7 mouse cellular contexts compared by ENCODE assay signal in the genomic region with DNA sequence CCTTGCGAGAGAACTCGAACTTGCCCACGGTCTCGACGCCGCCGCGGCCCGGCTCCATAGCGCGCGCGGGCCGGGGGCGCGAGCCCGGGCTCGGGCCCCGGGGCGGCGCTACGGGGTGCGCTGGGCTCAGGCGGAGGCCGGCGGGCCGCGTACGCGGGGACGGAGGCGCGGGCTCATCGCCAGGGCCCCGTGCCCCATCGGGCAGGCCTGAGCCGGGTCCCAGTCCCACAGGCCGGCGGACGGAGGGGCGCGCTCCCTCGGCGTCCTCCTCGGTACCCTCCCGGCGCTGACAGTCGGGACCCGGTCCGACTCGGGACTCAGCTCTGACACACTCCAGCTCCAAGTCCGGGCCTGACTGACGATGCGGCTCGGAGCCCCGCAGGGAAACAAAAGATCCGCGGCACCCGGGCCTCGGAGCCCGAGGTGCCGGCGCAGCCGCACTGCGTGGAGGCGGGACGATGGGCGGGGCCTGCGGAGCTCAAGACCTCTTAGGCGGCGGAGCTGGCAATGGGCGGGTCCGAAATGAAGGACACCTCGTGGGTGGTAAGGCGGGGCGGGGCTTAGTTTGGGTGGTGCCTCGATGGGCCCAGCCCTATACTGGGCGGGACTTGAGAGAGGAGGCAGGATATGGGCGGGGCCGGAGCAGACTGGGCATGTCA. TPM values are rescaled to one million over a fixed set of nuclear protein-coding genes. Genes with fewer than 3 reads are reported as not detected.
A peak's percentile ranks its signal among the peaks of the same experiment; 100 is the strongest.
DNase-seq lines count a peak whose midpoint lies in the region; ATAC-seq lines count a peak whose summit lies in the region.

A gene (minus strand): TSS at position 431 of the 659 bp plus-strand sequence.

- peak within 1 kb of the TSS; percentile 97 for H3K4me2 ChIP-seq in intestine, embryonic 16.5 days (ENCODE audit: low read depth, low read length)
- peak within 1 kb of the TSS; percentile 99 for H3K4me2 ChIP-seq in midbrain, embryonic 11.5 days

- peak; percentile 93 for ATAC-seq in intestine, embryonic 16.5 days
- ATAC-seq in midbrain, embryonic 11.5 days (ENCODE audit: low FRiP score) = peak; percentile 96

- no peaks in the 10 kb centered on the region for H3K9me3 ChIP-seq in intestine, embryonic 16.5 days (ENCODE audit: control insufficient read depth, low read length)
- no peaks in the 10 kb centered on the region for H3K9me3 ChIP-seq in midbrain, embryonic 11.5 days (ENCODE audit: control insufficient read depth, low read length)

- peak within 1 kb of the TSS; percentile 94 for H3K9ac ChIP-seq in intestine, embryonic 16.5 days (ENCODE audit: low read depth, low read length)
- H3K9ac ChIP-seq in midbrain, embryonic 11.5 days (ENCODE audit: low read length) = peak within 1 kb of the TSS; percentile 96

- H3K27ac ChIP-seq in intestine, embryonic 16.5 days (ENCODE audit: low read length) = peak within 1 kb of the TSS; percentile 83
- peak within 1 kb of the TSS; percentile 69 for H3K27ac ChIP-seq in midbrain, embryonic 11.5 days (ENCODE audit: low read depth, low read length)

- intact Hi-C loops in left cerebral cortex, postnatal 36 days (cut with DNase I) = no loop called here

- peak; percentile 100 for DNase-seq in adrenal gland, adult 2 months
- peak; percentile 99 for DNase-seq in embryo, embryonic 11.5 days (ENCODE audit: low read depth, low spot score)
- peak; percentile 96 to 100 for DNase-seq in gastrocnemius, postnatal 4 days (ENCODE audit: low spot score in 2 of 2)
- DNase-seq in left cerebral cortex, postnatal 36 days (ENCODE audit: low spot score in 2 of 2) = peak; percentile 97 to 98
- DNase-seq in midbrain, embryonic 11.5 days (ENCODE audit: low spot score, missing footprints) = peak; percentile 100
- peak; percentile 99 for DNase-seq in skeletal muscle tissue, adult 2 months (ENCODE audit: low read depth, low spot score)

- peak within 1 kb of the TSS; percentile 94 for H3K4me3 ChIP-seq in intestine, embryonic 16.5 days (ENCODE audit: low read length)
- peak within 1 kb of the TSS; percentile 94 for H3K4me3 ChIP-seq in midbrain, embryonic 11.5 days (ENCODE audit: low read depth, low read length)

- H3K27me3 ChIP-seq in intestine, embryonic 16.5 days (replicated peaks; ENCODE audit: control insufficient read depth, insufficient read depth, low read length) = no peaks in the 10 kb centered on the region
- no peaks in the 10 kb centered on the region for H3K27me3 ChIP-seq in midbrain, embryonic 11.5 days (ENCODE audit: control insufficient read depth, insufficient read depth, low read length)

- peaks cover 3% of the 10 kb centered on the region; the same call in 1 of the 2 replicates for H3K36me3 ChIP-seq in intestine, embryonic 16.5 days (ENCODE audit: control insufficient read depth, insufficient read depth, low read length)
- H3K36me3 ChIP-seq in midbrain, embryonic 11.5 days (ENCODE audit: control insufficient read depth, insufficient read depth, low read length) = 0 out of 2 replicates have a peak, but pooled peaks cover 8% of the 10 kb centered on the region

- peaks cover 19% of the 10 kb centered on the region for H3K4me1 ChIP-seq in intestine, embryonic 16.5 days (ENCODE audit: control insufficient read depth, insufficient read depth, low read length)
- peaks cover 23% of the 10 kb centered on the region for H3K4me1 ChIP-seq in midbrain, embryonic 11.5 days (ENCODE audit: control insufficient read depth, insufficient read depth, low read length)

- WGBS in intestine, embryonic 16.5 days = under 1% methylated on average over 78 of the region's 80 CpGs
- under 1% methylated on average over 64 of the region's 80 CpGs for WGBS in midbrain, embryonic 11.5 days

RNA-seq across cellular contexts. Expression of the gene that starts here (rescaled TPM):
- 10 to 100 TPM; 38.1 to 49.7 TPM for total RNA-seq in adrenal gland, adult 2 months (2021)
- polyA plus RNA-seq in adrenal gland, adult 2 months (2012; rRNA removed) = 71.4 and 95.4 TPM in 2 replicates
- 10 to 100 TPM; 34.5 to 34.7 TPM for total RNA-seq in gastrocnemius, postnatal 4 days (2021)
- polyA plus RNA-seq in intestine, embryonic 16.5 days (2015; fragmentation: Nextera tagmentation; extraction: Ambion mirVana) = 7.0 and 8.4 TPM in 2 replicates
- 10 to 100 TPM; 64.9 to 80.5 TPM for total RNA-seq in left cerebral cortex, postnatal 36 days (2021)
- polyA plus RNA-seq in midbrain, embryonic 11.5 days (2014; fragmentation: Nextera tagmentation; extraction: Ambion mirVana) = 28.1 and 36.1 TPM in 2 replicates

Comparison
In these comparisons a context has a peak if more than half of its experiments do, and no peak if none do; other contexts are left out.
1. Peak in every context shown above with its lines: DNase-seq, ATAC-seq, H3K4me3 ChIP-seq and H3K27ac ChIP-seq.